Mouse (Mus musculus) adrenal gland, postnatal 25 days (tissue): Measurements from ENCODE around the gene Atl1. TPM values are rescaled to one million over a fixed set of nuclear protein-coding genes. Genes with fewer than 3 reads are reported as not detected.
A peak's percentile ranks its signal among the peaks of the same experiment; 100 is the strongest.

ENCODE experiments used
- DNase-seq: peaks from one replicate; pipeline ENCODE4 v3.0.0; 2021; ENCODE audit warnings: mixed read lengths
- total RNA-seq: library from RNA; stranded (reverse); gene quantifications from 2 replicates; pipeline ENCODE4 v1.2.3, GENCODE M21; 2021

Gene Atl1
- total RNA-seq, 1 experiment from 2014 or later: 8.0 TPM

- DNase-seq: no peak
These were observed 49.4 kb downstream of the Atl1 start for GRCm38 (mm10) chr12:69941655-69942329.

DNA sequence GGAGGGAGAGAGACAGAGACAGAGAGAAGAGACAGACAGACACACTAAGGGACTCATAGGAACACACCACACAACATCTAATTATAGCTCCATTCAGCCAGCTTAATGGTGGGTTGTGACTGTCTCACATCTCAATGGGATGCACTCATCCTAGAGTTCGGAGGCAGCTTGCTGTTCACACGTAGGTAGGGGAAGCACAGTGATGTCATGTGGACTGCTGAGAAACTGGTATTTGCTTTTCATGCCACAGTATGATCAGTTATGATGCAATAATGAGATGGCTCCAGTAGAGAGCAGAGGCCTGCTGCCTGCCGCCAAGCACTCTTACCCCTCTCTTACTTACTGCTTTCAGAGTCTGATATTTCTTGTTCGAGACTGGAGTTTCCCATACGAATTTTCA lies 53.4 kb downstream of the Atl1 start:
- no peak for DNase-seq

DNA sequence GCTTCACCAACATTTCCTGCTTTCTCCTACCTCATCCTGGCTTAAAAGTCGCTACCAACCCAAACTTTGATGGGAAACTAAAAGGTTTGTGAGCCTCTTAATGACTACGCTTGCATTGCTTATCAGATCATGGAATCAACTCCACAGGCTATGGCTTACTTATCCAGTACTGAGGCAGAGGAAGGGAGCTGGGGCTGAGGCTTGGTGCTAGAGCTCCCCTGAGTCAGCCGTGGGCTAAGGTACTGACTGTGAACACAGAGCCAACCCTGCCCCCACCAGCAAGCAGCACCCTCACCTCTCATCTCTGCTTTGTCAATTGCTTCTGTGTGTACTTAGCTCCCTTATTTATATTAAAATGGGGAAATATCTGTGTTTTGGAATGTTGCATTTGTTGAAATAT lies 55.1 kb downstream of the Atl1 start:
- no peak for DNase-seq

- no peak for DNase-seq
These were observed 65.0 kb downstream of the Atl1 start for GRCm38 (mm10) chr12:69957378-69957777.

DNA sequence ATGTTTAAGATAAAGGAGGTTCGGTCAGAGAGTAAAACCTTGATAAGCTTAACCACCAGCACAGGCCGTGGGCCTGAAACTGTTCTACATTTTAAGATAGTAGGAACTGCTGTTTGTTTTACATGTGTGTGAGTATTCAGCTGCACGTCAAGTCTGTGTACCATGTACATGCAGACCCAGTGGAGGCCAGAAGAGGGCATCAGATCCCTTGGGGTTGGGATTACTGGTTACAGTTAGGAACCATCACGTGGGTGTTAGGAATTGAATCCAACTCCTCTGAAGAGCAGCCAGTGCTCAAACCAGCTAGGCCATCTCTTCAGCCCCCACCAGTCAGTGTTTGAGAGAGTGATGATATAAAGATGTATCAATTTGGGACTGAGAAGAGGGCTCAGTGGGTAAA lies 70.1 kb downstream of the Atl1 start:
- DNase-seq: peak; percentile 64

DNA sequence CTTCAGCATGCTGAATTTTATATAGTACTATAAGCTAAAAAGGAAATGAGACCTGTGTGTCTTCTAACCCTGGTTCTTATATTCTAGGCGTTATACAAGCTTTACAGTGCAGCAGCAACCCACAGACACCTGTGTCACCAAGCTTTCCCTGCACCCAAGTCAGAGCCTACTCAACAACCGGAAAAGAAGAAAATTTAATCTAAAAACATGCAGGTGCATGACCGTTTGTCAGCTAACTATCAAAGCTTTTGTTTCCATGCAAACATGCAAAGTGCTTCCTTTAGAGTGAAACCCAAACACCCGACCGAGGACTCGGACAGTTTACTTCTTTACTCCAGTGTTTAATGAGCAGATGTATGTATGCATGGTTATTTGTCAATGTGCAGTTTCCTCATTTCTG lies 70.7 kb downstream of the Atl1 start:
- no peak for DNase-seq

DNA sequence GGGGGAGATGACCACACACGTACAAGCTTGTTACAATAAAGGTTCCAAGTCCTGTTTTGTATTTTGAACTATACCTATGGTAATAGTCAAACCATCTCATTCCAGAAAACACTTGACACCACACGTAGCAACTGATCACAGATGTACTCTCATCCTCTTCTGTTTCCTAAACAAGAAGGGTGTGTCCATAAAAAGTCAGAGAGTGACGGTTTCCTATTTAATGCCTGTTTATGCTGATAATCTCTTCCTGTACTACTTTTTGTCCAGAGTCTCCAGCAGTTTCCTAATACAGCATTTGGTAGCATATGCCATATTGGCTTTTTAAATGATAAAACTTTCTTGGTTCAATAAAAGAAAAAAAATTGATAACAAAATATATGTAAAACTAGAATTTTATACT lies 73.2 kb downstream of the Atl1 start:
- DNase-seq: no peak

DNA sequence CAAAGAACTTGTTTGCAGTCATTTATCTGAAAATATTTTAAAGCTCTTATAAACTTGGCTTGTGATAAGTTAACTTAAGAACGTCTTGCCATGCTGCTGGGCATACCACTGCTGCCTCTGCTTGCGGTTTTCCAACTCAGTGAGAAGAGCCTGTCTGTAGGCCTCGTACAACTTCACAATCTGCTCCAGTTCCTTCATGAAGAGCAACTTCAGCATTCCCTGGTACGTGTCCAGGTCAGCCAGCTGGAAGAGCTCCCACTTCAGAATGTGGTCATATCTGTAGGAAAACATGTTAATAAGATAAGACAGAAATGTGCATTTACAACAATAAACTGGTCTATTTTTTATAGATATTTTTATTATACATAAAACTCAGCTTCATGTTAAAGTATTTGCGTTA lies 73.7 kb downstream of the Atl1 start:
- DNase-seq: no peak

DNA sequence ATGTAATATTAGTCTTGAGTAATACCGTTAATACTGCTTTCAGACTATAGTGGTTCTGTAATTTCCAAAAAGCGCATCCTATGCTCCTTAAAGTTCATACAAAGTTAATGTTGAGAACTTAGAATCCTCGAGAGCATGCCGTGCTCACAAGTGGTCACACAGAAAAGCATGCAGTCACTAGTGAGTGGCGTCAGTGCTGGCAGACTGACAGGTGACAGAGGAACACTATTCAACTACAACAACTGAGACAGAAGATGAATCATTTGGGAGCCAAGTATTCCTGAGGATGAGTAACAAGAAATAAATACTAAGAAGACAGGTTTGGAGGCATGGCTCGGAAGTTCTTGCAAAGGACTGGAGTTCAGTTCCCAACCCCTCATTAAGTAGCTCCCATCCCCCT lies 74.7 kb downstream of the Atl1 start:
- peak; percentile 53 for DNase-seq

DNA sequence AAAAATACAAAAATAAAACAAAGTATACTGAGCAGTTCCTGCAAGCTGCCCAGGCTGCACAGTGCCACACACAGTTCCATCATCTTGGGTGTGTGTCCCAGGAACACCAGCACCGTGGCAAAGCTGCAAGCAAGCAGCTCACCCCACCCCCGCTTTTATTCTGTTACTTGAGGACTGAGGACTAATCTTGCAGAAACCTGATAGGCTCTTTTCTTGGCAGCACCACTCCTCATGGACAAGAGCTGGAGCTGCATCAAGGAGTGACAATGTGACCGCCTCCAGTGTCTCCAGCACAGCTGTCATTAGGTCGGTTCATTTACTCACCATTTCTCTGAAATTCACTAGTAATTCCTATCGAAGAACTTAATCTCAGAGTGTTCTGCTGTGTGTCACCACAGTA lies 75.7 kb downstream of the Atl1 start:
- no peak for DNase-seq

DNA sequence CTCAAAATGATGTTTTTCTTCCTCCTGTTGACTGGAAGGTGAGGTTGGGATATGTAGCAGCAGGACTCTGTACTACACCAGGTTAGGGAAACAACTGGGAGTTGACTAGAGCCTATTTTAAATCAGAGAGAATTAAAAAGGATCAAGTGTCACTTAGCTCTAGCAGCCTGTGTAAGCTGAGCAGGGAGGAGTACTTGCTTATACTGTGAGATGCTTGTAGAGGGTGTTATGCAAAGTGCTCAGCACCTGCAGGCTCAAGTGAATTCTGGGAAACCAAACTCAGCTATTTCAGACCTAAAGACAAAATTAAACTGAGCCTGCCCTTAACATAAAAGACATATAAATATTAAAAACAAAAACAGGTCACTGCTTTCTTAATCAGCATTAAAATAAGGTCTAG lies 81.3 kb downstream of the Atl1 start:
- DNase-seq: no peak

- DNase-seq: no peak
These were observed 84.3 kb downstream of the Atl1 start for GRCm38 (mm10) chr12:69976688-69977087.

- DNase-seq: no peak
These were observed 85.1 kb downstream of the Atl1 start for GRCm38 (mm10) chr12:69977376-69977998.

- DNase-seq: no peak
These were observed 90.5 kb downstream of the Atl1 start for GRCm38 (mm10) chr12:69982874-69983273.

DNA sequence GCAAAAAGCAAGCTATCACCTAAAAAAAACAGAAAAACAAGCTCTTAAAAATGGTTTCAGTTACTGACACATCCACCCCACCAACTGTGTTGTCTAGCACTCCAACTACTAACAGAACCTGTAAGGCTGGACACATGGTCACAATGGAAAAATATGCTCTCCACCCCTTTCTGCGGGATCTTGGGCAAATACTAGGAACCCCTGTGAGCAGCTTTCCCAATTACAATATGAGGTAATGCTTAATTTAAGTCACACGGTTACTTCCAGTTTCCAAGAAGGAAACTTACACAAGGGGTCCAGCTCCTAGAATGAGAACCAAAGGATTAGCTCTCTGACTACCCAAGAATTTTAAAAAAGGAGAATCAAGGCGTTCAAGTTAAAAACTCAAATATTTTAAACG lies 93.1 kb downstream of the Atl1 start:
- DNase-seq: no peak

DNA sequence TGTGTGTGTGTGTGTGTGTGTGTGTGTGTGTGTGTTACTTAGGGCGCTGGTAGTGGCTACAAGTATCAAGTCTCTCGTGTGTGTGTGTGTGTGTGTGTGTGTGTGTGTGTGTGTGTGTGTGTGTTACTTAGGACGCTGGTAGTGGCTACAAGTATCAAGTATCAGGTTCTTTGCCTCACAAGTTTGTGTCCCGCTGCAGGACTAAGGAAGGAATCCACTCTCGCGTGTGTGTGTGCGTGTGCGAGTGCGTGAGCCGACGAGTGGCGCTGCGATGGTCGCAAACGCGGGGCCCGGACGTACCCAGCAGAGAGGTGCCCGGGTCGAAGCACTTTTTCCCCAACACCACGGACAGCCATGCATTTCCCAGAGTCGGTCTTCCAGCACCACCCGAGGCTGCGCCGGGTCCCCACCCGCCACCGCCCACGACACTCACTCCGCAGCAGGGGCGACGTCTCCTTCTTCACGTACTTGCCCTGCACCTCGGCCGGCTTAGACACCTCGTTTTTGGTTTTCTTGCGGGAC lies 93.9 kb downstream of the Atl1 start:
- DNase-seq: peak; percentile 41

DNA sequence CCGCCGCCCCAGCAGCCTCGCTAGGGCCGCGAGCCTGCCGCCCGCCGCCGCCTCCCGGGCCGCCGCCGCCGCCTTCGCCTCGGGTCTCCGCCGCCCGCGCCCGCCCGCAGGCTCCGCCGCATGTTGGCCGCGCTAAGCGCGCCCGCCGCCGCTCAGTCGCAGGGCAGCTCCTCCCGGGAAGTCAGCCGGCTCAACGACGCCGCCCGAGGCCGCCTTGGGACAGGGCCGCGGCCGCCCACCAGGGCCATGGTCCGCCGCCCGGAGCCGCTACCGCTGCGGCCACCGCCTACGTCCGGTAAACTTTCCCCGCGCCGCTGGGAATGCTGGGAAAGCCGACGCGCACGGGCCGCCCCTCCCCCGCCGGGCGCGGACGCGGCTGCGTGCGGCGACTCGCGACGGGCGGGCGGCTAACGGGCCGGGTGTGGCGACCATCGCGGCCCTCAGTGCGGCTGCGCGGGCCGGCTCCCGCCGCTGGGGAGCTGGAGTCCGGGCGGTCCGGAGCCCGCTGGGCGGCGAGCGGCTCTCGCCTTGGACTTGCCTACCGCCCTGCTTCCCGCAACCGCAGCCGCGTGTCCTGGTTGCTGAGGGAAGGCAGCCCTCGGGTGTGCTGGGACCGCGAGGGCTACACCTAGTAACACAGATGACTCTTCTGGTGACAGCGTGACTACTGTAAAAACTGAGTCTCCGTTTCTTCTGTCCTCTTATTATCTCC lies 94.5 kb downstream of the Atl1 start, which contains the start of gene Sav1:
Sav1 (minus strand) TSS at position 217 of the 712 bp plus-strand sequence.
- peak; percentile 90 for DNase-seq

DNA sequence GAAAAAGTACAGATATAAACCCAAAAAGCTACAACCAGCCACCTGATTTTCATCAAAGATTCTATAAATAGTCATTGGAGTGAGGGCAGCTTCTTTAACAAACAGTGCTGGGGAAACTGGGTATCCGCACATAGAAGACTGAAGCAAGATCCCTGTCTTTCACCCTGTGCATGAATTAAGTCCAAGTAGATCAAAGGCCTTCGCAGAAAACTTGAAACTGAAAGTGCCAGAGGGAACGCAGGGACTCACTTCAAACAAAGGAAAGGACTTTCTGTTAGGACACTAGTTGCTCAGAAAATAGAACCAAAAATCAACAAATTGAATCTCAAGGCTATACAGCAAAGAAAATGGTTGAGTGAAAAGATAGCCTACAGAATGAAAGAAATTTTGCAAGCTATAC lies 103.0 kb downstream of the Atl1 start:
- no peak for DNase-seq

GRCm38 (mm10) chr12:69998186-69998983 lies 106.0 kb downstream of the Atl1 start:
- no peak for DNase-seq

GRCm38 (mm10) chr12:70005103-70005502 lies 112.7 kb downstream of the Atl1 start:
- no peak for DNase-seq

DNA sequence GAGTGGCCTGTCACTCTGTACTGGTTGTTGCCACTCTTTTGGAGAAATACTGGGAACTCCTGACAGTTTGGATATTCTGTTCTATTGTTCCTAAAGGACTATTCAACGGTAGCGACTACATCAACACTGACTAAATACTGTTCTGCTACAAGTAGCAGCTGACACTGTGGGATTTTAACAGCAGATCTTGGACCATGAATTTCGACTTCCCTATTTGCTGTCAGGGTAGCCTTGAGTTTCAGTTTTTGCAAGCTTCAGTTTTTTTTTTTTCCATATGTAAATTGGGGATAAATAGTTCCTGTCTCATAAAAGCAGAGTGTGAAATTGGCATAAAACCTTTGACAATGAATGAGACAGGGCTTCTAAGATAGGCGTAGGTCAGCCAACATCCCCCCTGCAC lies 117.9 kb downstream of the Atl1 start:
- no peak for DNase-seq

- DNase-seq: no peak
These were observed 119.3 kb downstream of the Atl1 start for GRCm38 (mm10) chr12:70011681-70012080.

GRCm38 (mm10) chr12:70015936-70016335 lies 123.5 kb downstream of the Atl1 start:
- DNase-seq: no peak
